Mouse (Mus musculus) CD4-positive naive resting alpha-beta T cell, adult 76 days (primary cell): ENCODE measurements around the gene Dysf. TPM values are rescaled to one million over a fixed set of nuclear protein-coding genes. Genes with fewer than 3 reads are reported as not detected.

Experiments used
- total RNA-seq: library from RNA; stranded (reverse); gene quantifications from one replicate; pipeline ENCODE4 v1.2.4, GENCODE M21; 2023

Dysf gene
- 0.26 TPM for total RNA-seq

DNA sequence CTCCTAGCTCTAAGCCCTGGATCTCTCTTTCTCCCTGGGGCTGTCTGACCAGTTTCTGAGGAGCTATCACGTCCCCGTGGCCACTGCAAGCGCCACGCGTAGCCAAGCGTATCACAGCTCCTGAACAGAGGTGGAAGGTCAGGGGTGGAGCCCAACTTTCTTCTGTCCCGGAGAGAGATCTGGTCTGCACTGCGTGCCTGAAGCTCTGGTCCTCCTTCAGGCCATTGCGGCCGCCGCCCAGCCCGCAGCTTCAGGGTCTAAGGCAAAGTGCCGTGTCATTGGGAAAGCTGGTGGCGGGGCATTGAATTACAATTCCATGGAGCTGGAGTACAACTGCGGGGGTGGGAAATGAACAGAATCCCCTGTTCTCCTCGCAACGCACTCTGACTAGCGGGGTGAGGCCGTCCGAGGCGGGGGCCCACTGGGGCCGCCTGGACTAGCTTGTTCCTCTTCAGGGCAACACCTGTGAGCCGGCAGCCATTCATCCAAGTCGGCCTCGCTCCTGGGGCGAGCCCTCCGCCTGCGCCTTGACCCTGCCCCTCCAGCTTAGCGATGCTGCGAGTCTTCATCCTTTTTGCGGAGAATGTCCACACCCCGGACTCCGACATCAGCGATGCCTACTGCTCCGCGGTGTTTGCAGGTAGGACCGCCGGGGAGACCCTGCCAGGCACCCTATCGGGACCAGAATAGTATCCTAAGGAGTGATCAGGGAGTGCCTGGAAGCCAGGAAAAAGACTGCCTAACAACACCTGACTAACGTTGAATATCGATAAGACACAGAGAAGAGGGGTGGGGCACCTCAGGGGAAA is at the start of gene Dysf:
Gene Dysf, plus strand, starts transcription at position 228 of the 809 bp plus-strand sequence.

Other genes with a start within 250 kb of the Dysf start
- gene Ankrd53, start 245.9 kb upstream of the Dysf start, total RNA-seq = not detected
- gene Tex261, start 232.8 kb upstream of the Dysf start, total RNA-seq = 53.2 TPM
- gene Nagk, start 213.6 kb upstream of the Dysf start, total RNA-seq = 9.6 TPM
- 76.6 TPM for gene Paip2b, start 176.8 kb upstream of the Dysf start, total RNA-seq
- 128 TPM for gene Zfp638, start 141.5 kb upstream of the Dysf start, total RNA-seq